ENCODE assay signal across 25 mouse cellular contexts in the genomic region with DNA sequence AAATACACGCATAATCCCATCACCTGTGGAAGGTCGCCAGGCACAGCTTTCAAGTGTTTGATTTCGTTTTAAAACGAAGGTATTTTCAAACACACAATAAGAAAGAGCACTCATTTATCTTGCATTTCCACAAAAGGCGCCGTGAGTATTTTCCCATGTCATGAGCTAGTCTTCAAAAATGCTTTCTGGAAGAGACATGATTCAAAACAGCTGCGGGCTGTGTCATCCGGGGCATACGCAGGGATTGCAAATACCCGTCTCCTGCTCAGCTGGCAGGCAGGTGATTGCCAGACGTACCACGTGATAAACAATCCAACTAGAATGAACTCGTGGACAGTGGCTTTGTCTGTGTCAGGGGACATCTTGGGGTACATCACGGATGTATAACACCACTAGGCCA.
DNase-seq lines count a peak whose midpoint lies in the region; ATAC-seq lines count a peak whose summit lies in the region.
"Had no signal": no experiment of that assay in that cellular context is flagged by ENCODE, and none has a peak within 500 bp of the region (broad histone marks: within the 10 kb centered on the region; RNA-seq: fewer than 3 reads in every experiment).

No protein-coding gene starts in this region.

- no peak overlapping the region for H3K4me2 ChIP-seq in embryonic facial prominence, embryonic 15.5 days (replicated peaks)
- H3K4me2 ChIP-seq: forebrain, embryonic 13.5 days; heart, embryonic 13.5 days; hindbrain, embryonic 14.5 days had no signal

- DNase-seq in 3T3-L1 (ENCODE audit: low read depth, low spot score) (peak; percentile 83), NIH3T3 (ENCODE audit: low read depth) (peak; percentile 81)
- DNase-seq in mesoderm, embryonic 11.5 days (ENCODE audit: low read depth, low spot score) = peak; percentile 36
- no peak for DNase-seq in cerebellum, adult 18-20 months
- DNase-seq in spleen, postnatal 10 days (ENCODE audit: low spot score in 2 of 2) = no peak
- DNase-seq: adrenal gland, adult 2 months; adrenal gland, postnatal 14 days; cerebellum, adult 11 months; cerebellum, adult 8-10 months; cerebellum, postnatal 10 days; cerebellum, postnatal 36 days; embryo, embryonic 11 days; gastrocnemius, postnatal 10 days; gastrocnemius, postnatal 36 days; heart, adult 2 months; heart, postnatal 14 days; heart, postnatal 4 days had no signal

- no peak for ATAC-seq in embryonic facial prominence, embryonic 15.5 days (ENCODE audit: insufficient number of reproducible peaks, low FRiP score, low TSS enrichment, low read depth)
- ATAC-seq: forebrain, embryonic 13.5 days; forebrain, embryonic 16.5 days; intestine, postnatal 0 days had no signal

- 40% methylated on average over 14 of the region's 14 CpGs for WGBS in embryonic facial prominence, embryonic 15.5 days

- H3K4me1 ChIP-seq in embryonic facial prominence, embryonic 15.5 days = peaks cover 50% of the 10 kb centered on the region

- peak overlapping the region; percentile 58; the same call in 1 of the 2 replicates for H3K27ac ChIP-seq in embryonic facial prominence, embryonic 15.5 days (replicated peaks)
- H3K27ac ChIP-seq: forebrain, embryonic 10.5 days; forebrain, embryonic 13.5 days; heart, adult 2 months; heart, embryonic 10.5 days; heart, embryonic 13.5 days; hindbrain, embryonic 14.5 days had no signal

- no peaks in the 10 kb centered on the region for H3K36me3 ChIP-seq in embryonic facial prominence, embryonic 15.5 days
- H3K36me3 ChIP-seq: forebrain, embryonic 10.5 days; heart, embryonic 10.5 days; heart, embryonic 13.5 days had no signal

- H3K9me3 ChIP-seq in embryonic facial prominence, embryonic 15.5 days (replicated peaks) = no peaks in the 10 kb centered on the region
- H3K9me3 ChIP-seq: forebrain, embryonic 10.5 days; forebrain, embryonic 13.5 days; heart, embryonic 10.5 days; heart, embryonic 13.5 days had no signal

- H3K27me3 ChIP-seq in embryonic facial prominence, embryonic 15.5 days = no peaks in the 10 kb centered on the region

- H3K9ac ChIP-seq in embryonic facial prominence, embryonic 15.5 days = no peak overlapping the region
- H3K9ac ChIP-seq: forebrain, embryonic 13.5 days; heart, embryonic 13.5 days; hindbrain, embryonic 14.5 days had no signal

- H3K4me3 ChIP-seq in embryonic facial prominence, embryonic 15.5 days (replicated peaks) = no peak overlapping the region
- H3K4me3 ChIP-seq: forebrain, embryonic 10.5 days; forebrain, embryonic 13.5 days; heart, adult 2 months; heart, embryonic 10.5 days; heart, embryonic 13.5 days had no signal

Comparison
In these comparisons a context has a peak if more than half of its experiments do, and no peak if none do; other contexts are left out.
1. DNase-seq: peak in 3T3-L1 (single experiment), NIH3T3 (single experiment) and mesoderm, embryonic 11.5 days (single experiment); none in cerebellum, adult 18-20 months (0 of 2) and spleen, postnatal 10 days (0 of 2).